Mouse (Mus musculus) right cerebral cortex, adult 2 months (tissue): ENCODE measurements around the gene Dek.

Experiments used
- DNase-seq, 2 experiments: peaks; one replicate each; pipeline ENCODE4 v3.0.0; 2021 to 2022; ENCODE audit warnings: low spot score in 2 of 2

Dek gene

DNA sequence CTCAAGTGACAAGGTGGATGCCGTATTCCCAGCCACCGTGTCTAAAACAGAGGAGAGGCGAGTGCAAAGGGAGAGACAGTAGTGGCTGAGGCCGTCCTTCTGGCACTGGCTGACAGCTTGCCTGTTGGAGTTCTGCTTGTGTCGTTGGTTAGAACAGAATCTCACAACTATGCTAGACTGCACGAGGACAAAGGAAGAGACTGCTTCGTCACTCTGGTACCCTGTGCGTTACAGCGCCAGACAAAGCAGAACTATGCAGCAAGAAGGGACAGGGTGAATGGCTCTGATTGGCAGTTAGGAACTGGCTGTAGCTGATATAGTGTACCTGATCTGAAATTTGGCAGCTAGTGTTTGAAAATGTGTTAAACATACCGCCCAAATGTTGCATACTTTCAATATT is 52.0 kb downstream of the Dek start:
- DNase-seq, result no peak

DNA sequence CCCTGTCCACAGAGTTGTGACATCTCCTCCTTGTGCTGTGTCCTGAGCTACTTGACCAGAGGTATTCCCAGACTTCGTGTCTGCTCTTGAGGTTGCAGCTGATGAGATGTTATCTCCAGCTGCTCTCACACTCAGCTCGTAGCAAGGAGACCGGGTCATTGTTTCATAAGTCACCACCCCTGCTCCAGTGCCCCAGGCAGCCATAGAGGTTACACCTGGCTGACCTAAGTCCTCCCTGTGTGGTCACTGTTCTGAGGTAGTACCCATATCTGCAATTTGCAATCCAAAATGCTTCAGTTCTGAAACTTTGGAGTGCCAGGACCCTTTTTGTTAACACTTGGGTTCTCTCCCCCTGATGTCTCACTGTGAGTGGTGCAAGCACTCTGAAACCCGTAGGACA is 56.0 kb downstream of the Dek start:
- DNase-seq, result no peak

DNA sequence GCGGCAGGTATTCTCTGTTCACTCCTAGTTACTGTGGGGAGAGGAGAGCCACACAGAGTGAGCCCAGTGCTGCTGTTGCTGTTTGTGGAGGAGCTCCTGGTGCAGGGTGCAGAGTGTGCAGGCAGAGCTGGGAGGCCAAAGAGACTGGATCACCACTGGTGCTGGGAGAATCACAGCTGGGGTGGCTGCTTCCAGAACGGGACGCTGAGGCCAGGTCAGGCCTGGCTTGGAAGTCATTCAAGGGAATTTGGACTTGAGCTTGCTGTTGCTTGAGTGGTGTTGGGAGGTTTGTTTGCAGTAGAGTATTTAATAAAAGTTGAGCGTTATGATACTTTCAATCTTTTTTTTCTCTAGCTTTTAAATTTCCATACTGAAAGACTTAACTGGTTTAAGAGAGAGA is 58.0 kb downstream of the Dek start:
- no peak for DNase-seq

DNA sequence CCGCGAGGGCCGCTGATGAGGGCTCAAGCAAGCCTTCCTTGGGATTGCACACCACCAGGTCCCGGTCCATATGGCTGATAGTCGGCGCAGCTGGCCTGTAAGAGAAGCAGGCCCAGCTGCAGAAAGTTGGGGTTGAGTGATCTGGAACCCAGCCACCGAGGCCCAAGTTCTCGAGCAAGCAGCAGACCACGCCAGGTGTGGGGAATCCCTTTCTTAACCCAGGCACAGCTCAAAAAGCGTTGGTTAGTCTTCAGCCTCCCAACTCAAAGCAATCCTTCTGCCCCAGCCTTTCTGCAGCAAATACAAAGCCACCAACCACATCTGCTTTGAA is 61.4 kb downstream of the Dek start, which contains the start of gene Tpmt:
TSS of gene Tpmt (minus strand) at position 121 of the 331 bp plus-strand sequence.
- peak in 1 of 2 experiments; percentile 8 for DNase-seq

DNA sequence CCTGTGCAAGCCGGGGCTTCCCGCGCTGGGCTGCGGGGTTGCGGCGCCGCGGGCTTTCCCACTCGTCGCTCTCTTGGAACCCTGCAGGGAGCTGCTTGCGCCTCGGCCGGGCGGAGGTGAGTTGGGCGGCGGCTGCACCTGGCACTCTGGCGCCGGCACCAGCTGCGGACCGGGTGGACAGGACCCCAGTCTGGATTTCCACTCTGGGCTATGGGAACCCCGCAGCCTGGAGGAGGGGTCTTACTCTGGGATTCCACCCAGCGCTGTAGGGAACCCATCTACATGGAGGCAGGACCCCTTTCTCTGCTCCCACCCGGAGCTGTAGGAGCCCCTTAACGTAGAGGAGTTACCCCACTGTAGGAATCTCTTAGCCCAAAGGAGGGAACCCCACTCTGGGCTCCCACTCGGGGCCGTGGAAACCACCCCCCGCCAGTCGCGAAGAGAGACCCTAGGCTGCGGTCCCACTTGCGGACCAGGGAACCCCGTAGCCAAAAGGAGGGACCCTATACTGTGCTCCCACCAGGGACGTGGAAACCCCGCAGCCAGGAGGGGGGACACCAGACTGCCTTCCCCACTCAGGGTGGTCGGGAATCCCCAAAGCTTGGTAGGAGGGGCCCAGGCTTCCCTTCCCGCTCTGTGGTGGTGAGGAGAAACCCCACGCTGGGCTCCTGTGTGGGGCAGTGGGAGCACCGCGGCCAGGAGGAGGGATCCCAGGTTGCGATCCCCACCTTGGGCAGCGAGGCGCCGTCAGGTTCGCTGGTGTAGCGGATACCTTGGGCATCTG is 62.0 kb downstream of the Dek start:
- DNase-seq, result no peak

DNA sequence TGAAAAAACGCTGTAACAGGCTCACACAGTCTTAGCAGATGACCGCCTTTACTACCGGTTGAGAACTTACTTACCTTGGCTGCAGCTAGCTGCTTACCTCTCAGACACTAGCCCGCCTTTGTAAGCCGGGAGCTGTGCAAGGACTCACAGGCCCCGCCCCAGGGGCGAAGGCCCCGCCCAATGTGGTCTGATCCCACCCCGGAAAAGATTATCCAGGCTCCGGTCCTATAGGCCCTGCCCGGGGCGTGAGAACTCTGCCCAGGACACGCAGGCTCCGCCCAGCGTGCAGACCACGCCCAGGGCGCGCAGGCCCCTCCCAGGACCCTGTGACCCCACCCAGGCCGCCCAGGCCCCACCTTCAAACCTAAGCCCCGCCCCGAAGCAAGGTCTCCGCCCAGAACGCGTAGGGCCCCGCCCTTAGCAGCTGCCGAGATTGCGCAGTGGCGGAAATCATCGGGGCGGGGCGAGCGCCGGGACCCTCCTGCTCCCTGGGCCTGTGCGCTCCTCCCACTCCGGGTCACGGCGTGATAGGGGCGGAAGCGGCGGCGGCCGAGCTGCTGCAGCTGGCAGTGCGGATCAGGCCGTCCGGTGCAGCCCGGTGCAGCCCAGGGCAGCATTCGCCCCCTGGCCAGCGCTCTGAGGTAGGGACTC is 62.8 kb downstream of the Dek start, which contains the start of gene Kdm1b:
TSS of gene Kdm1b (plus strand) at position 470 of the 651 bp plus-strand sequence.
- DNase-seq, result peak; percentile 97

DNA sequence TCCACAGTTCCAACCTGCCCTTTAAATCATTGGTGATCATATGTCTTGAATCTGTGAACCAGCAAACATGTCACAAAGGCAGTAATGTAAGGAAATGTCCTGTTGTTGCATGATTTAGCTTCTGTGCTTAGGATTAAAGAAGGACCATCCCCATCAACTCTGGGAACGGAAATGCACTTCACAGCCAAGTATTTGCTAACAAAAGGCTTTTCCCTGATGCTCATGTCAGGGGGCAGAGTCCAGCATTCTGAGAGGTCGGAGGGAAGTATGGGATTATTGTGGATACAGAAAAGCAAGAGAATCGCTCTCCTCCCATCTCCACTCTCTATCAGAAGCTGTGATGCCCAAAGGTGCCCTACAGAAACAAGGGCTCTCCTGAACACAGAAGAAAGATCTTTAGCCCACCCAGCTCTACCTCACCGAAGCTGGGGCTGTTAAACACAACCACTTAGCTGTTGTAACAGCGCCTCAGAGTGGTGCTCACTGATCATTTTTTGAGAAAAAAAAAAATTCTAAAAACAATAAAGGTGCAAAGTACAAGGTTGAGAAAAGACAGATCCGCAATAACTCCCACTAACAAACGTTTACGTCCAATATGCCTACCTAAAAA is 63.9 kb downstream of the Dek start:
- DNase-seq, result no peak

DNA sequence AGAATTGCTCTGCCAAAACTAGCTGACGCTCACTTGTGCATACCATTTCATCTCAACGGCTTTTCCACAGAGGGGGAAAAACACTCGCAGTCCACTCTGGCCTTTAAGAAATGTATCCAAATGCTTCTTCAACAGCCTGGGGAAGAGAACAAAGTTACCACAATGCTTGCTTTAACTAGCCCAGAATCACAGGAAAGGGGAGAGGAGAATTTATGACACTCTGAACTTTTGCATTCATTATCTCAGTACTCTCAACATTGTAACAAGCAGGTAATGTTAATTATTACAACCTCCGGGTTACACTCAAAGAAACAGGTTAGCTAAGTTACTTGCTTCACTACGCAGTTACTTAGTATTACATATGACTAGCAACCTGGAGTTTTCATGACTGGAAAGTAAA is 65.9 kb downstream of the Dek start:
- DNase-seq, result no peak

DNA sequence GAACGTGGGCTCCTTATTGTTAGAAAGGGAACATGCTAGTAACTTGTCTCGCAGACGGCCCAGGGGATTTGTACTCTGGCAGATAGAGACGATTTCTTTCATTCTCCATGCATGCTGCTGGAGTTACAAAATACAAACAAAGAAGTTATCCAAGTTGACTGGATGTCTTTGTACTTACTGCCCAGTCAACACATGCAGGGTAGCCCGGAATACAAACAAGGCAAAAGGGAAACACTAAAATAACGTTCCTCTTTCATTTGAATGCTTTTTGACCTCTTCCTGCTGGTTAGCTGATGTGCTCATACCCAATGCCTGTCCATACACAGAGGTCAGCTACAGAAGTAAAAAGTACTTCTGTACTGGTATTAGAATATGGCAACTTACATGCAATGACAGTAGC is 68.1 kb downstream of the Dek start:
- DNase-seq, result no peak
